Mouse (Mus musculus) erythroblast, embryonic 14.5 days (primary cell): ENCODE results near the gene Nubp2.

Experiments
- GATA1 ChIP-seq: IDR thresholded peaks from 2 replicates; pipeline ENCODE4 v1.6.1; 2012; ENCODE audit warnings: low read length, inconsistent platforms, mixed read lengths
- TAL1 ChIP-seq: IDR thresholded peaks from 3 replicates; pipeline ENCODE4 v1.6.1; 2012; ENCODE audit warnings: low read length, inconsistent platforms, mixed read lengths

GRCm38 (mm10) chr17:24878117-24878397 lies 8.1 kb downstream of the Nubp2 start:
- no peak for TF ChIP-seq GATA1
- no peak for TF ChIP-seq TAL1
